Mouse (Mus musculus): ENCODE measurements around the gene Tmcc1. TPM values are rescaled to one million over a fixed set of nuclear protein-coding genes. Genes with fewer than 3 reads are reported as not detected.

Gene Tmcc1
- polyA plus RNA-seq, 1 experiment from 2014 or later: 14.1 TPM

DNA sequence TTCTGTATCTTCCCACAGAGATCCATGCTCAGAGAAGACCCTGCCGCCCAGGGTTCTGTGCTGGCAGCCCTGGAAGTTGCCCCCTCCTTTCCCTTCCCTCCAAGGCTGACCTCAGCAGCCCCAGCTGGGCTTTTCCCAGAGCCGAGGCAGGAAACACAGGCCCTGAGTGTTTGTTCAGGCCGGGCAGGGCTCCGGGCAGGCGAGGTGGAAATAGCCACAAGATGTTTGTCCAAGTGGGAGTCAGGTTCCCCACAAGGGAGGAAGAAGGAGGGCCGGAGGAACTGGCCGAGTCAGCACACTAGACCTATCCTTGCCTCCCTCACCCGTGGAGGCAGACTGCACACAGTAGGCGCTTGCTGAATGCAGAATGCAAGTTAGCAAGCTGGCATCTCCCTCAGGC lies 186.6 kb downstream of the Tmcc1 start:
- peak overlapping the region; percentile 83 for H3K27ac ChIP-seq (ENCODE audit: low read depth, low read length)
- peak; percentile 5; the same call in 1 of the 2 replicates for ATAC-seq (ENCODE audit: low FRiP score, low TSS enrichment)
- no peaks in the 10 kb centered on the region for H3K27me3 ChIP-seq (ENCODE audit: control insufficient read depth, insufficient read depth, low read length)
- no peaks in the 10 kb centered on the region for H3K36me3 ChIP-seq (ENCODE audit: control insufficient read depth, insufficient read depth, low read length)
- no peaks in the 10 kb centered on the region for H3K9me3 ChIP-seq (ENCODE audit: control insufficient read depth, low read length)
- peaks cover 23% of the 10 kb centered on the region for H3K4me1 ChIP-seq (ENCODE audit: control insufficient read depth, insufficient read depth, low read length)
- 16% methylated on average over 9 of the region's 9 CpGs for WGBS
- no peak overlapping the region for H3K4me2 ChIP-seq (replicated peaks; ENCODE audit: low read depth, low read length)
- H3K4me3 ChIP-seq (ENCODE audit: low read length): no peak overlapping the region
- peak overlapping the region; percentile 23; the same call in 1 of the 2 replicates for H3K9ac ChIP-seq (ENCODE audit: low read depth, low read length)

- H3K27me3 ChIP-seq (ENCODE audit: control insufficient read depth, insufficient read depth, low read length): no peaks in the 10 kb centered on the region
- no peaks in the 10 kb centered on the region for H3K36me3 ChIP-seq (ENCODE audit: control insufficient read depth, insufficient read depth, low read length)
- H3K9me3 ChIP-seq (ENCODE audit: control insufficient read depth, low read length): no peaks in the 10 kb centered on the region
- H3K4me3 ChIP-seq (ENCODE audit: low read length): no peak overlapping the region
- H3K4me1 ChIP-seq (ENCODE audit: control insufficient read depth, insufficient read depth, low read length): peaks cover 23% of the 10 kb centered on the region
- ATAC-seq (ENCODE audit: low FRiP score, low TSS enrichment): no peak
- H3K27ac ChIP-seq (ENCODE audit: low read depth, low read length): peak overlapping the region; percentile 83
- H3K9ac ChIP-seq (ENCODE audit: low read depth, low read length): no peak overlapping the region
- H3K4me2 ChIP-seq (replicated peaks; ENCODE audit: low read depth, low read length): peak overlapping the region; percentile 17; the same call in 1 of the 2 replicates
- WGBS: 61% methylated on average over 4 of the region's 4 CpGs
Observed at GRCm38 (mm10) chr6:116005959-116006288, 187.4 kb downstream of the Tmcc1 start.

GRCm38 (mm10) chr6:116005275-116005958 lies 187.9 kb downstream of the Tmcc1 start:
- H3K9ac ChIP-seq (ENCODE audit: low read depth, low read length): no peak overlapping the region
- no peak overlapping the region for H3K4me2 ChIP-seq (replicated peaks; ENCODE audit: low read depth, low read length)
- H3K36me3 ChIP-seq (ENCODE audit: control insufficient read depth, insufficient read depth, low read length): no peaks in the 10 kb centered on the region
- 62% methylated on average over 17 of the region's 17 CpGs for WGBS
- H3K4me1 ChIP-seq (ENCODE audit: control insufficient read depth, insufficient read depth, low read length): peaks cover 23% of the 10 kb centered on the region
- H3K27me3 ChIP-seq (ENCODE audit: control insufficient read depth, insufficient read depth, low read length): no peaks in the 10 kb centered on the region
- H3K9me3 ChIP-seq (ENCODE audit: control insufficient read depth, low read length): no peaks in the 10 kb centered on the region
- ATAC-seq (ENCODE audit: low FRiP score, low TSS enrichment): no peak
- no peak overlapping the region for H3K4me3 ChIP-seq (ENCODE audit: low read length)
- H3K27ac ChIP-seq (ENCODE audit: low read depth, low read length): peak overlapping the region; percentile 83; the same call in 1 of the 2 replicates

- H3K36me3 ChIP-seq (ENCODE audit: control insufficient read depth, insufficient read depth, low read length): no peaks in the 10 kb centered on the region
- H3K27me3 ChIP-seq (ENCODE audit: control insufficient read depth, insufficient read depth, low read length): no peaks in the 10 kb centered on the region
- peaks cover 23% of the 10 kb centered on the region for H3K4me1 ChIP-seq (ENCODE audit: control insufficient read depth, insufficient read depth, low read length)
- no peak for ATAC-seq (ENCODE audit: low FRiP score, low TSS enrichment)
- H3K27ac ChIP-seq (ENCODE audit: low read depth, low read length): peak overlapping the region; percentile 83; the same call in 1 of the 2 replicates
- H3K9ac ChIP-seq (ENCODE audit: low read depth, low read length): no peak overlapping the region
- no peaks in the 10 kb centered on the region for H3K9me3 ChIP-seq (ENCODE audit: control insufficient read depth, low read length)
- WGBS: 86% methylated on average over 6 of the region's 6 CpGs
- no peak overlapping the region for H3K4me2 ChIP-seq (replicated peaks; ENCODE audit: low read depth, low read length)
- no peak overlapping the region for H3K4me3 ChIP-seq (ENCODE audit: low read length)
Observed at GRCm38 (mm10) chr6:116004716-116005115, 188.6 kb downstream of the Tmcc1 start.

- Histone ChIP-seq H3K27me3 (ENCODE audit: control insufficient read depth, insufficient read depth, low read length) (no peaks in the 10 kb centered on the region), H3K4me1 (ENCODE audit: control insufficient read depth, insufficient read depth, low read length) (peaks cover 25% of the 10 kb centered on the region), H3K27ac (ENCODE audit: low read depth, low read length) (peak overlapping the region; percentile 52; the same call in 1 of the 2 replicates), H3K9ac (ENCODE audit: low read depth, low read length) (peak overlapping the region; percentile 18; the same call in 1 of the 2 replicates), H3K4me3 (ENCODE audit: low read length) (no peak overlapping the region), H3K36me3 (ENCODE audit: control insufficient read depth, insufficient read depth, low read length) (no peaks in the 10 kb centered on the region), H3K4me2 (replicated peaks; ENCODE audit: low read depth, low read length) (no peak overlapping the region), H3K9me3 (ENCODE audit: control insufficient read depth, low read length) (no peaks in the 10 kb centered on the region)
- WGBS: 21% methylated on average over 7 of the region's 7 CpGs
- ATAC-seq (ENCODE audit: low FRiP score, low TSS enrichment): no peak
Observed at GRCm38 (mm10) chr6:116004069-116004468, 189.2 kb downstream of the Tmcc1 start.

DNA sequence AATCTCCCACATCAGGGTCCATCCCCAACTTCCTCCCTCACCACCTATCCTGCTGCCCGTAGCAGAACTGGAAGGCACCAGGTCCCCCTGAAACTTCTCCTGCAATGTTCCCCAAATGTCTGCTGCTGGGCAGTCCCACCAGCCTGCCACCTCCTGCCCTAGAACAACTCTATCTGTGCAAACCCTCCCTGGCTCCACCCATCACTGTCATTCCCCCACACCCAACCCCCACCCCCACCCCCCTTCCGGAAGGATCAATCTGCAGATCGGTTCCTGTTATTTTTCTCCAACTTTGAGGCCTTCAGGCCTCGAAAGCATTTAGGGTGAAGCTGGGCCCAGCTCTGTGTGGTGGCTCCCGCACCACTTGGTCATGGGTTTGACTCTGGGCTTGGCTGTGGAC lies 189.8 kb downstream of the Tmcc1 start:
- H3K36me3 ChIP-seq (ENCODE audit: control insufficient read depth, insufficient read depth, low read length): no peaks in the 10 kb centered on the region
- no peak overlapping the region for H3K9ac ChIP-seq (ENCODE audit: low read depth, low read length)
- H3K27ac ChIP-seq (ENCODE audit: low read depth, low read length): peak overlapping the region; percentile 52; the same call in 1 of the 2 replicates
- no peaks in the 10 kb centered on the region for H3K9me3 ChIP-seq (ENCODE audit: control insufficient read depth, low read length)
- 75% methylated on average over 5 of the region's 5 CpGs for WGBS
- no peak overlapping the region for H3K4me2 ChIP-seq (replicated peaks; ENCODE audit: low read depth, low read length)
- H3K27me3 ChIP-seq (ENCODE audit: control insufficient read depth, insufficient read depth, low read length): no peaks in the 10 kb centered on the region
- H3K4me3 ChIP-seq (ENCODE audit: low read length): no peak overlapping the region
- no peak for ATAC-seq (ENCODE audit: low FRiP score, low TSS enrichment)
- H3K4me1 ChIP-seq (ENCODE audit: control insufficient read depth, insufficient read depth, low read length): peaks cover 30% of the 10 kb centered on the region

GRCm38 (mm10) chr6:116002311-116003104 lies 190.8 kb downstream of the Tmcc1 start:
- Histone ChIP-seq H3K27ac (ENCODE audit: low read depth, low read length) (peak overlapping the region; percentile 13; the same call in 1 of the 2 replicates), H3K27me3 (ENCODE audit: control insufficient read depth, insufficient read depth, low read length) (no peaks in the 10 kb centered on the region), H3K4me1 (ENCODE audit: control insufficient read depth, insufficient read depth, low read length) (peaks cover 40% of the 10 kb centered on the region), H3K9ac (ENCODE audit: low read depth, low read length) (no peak overlapping the region), H3K36me3 (ENCODE audit: control insufficient read depth, insufficient read depth, low read length) (no peaks in the 10 kb centered on the region), H3K4me2 (replicated peaks; ENCODE audit: low read depth, low read length) (no peak overlapping the region), H3K9me3 (ENCODE audit: control insufficient read depth, low read length) (no peaks in the 10 kb centered on the region), H3K4me3 (ENCODE audit: low read length) (no peak overlapping the region)
- 72% methylated on average over 12 of the region's 12 CpGs for WGBS
- ATAC-seq (ENCODE audit: low FRiP score, low TSS enrichment): no peak

DNA sequence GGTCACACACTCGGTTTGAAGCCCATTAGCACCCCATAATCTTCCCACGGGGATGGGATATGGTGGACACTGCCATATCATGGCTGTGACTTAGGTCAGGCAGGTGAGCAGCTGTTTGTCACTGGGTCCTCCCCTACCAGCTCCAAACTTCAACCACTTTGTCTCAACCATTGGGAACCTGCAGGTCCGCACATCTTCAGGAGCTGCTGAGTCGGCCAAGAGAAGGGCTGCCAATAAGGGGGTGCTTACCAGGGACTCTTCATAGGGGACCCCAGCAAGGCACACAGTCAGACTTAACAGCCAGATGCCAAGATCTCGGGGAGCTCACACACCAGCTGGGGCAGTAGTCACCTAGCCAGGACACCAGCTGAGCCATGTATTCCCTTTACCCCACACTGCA lies 192.4 kb downstream of the Tmcc1 start:
- WGBS: 89% methylated on average over 5 of the region's 5 CpGs
- peaks cover 37% of the 10 kb centered on the region for H3K4me1 ChIP-seq (ENCODE audit: control insufficient read depth, insufficient read depth, low read length)
- no peaks in the 10 kb centered on the region for H3K36me3 ChIP-seq (ENCODE audit: control insufficient read depth, insufficient read depth, low read length)
- H3K4me3 ChIP-seq (ENCODE audit: low read length): no peak overlapping the region
- no peaks in the 10 kb centered on the region for H3K27me3 ChIP-seq (ENCODE audit: control insufficient read depth, insufficient read depth, low read length)
- no peak overlapping the region for H3K9ac ChIP-seq (ENCODE audit: low read depth, low read length)
- no peak overlapping the region for H3K27ac ChIP-seq (ENCODE audit: low read depth, low read length)
- ATAC-seq (ENCODE audit: low FRiP score, low TSS enrichment): no peak
- no peaks in the 10 kb centered on the region for H3K9me3 ChIP-seq (ENCODE audit: control insufficient read depth, low read length)
- no peak overlapping the region for H3K4me2 ChIP-seq (replicated peaks; ENCODE audit: low read depth, low read length)

- no peak for ATAC-seq (ENCODE audit: low FRiP score, low TSS enrichment)
- H3K4me1 ChIP-seq (ENCODE audit: control insufficient read depth, insufficient read depth, low read length): peaks cover 32% of the 10 kb centered on the region
- no peaks in the 10 kb centered on the region for H3K36me3 ChIP-seq (ENCODE audit: control insufficient read depth, insufficient read depth, low read length)
- no peak overlapping the region for H3K4me2 ChIP-seq (replicated peaks; ENCODE audit: low read depth, low read length)
- H3K27me3 ChIP-seq (ENCODE audit: control insufficient read depth, insufficient read depth, low read length): peaks cover under 1% of the 10 kb centered on the region; the same call in 1 of the 2 replicates
- no peak overlapping the region for H3K9ac ChIP-seq (ENCODE audit: low read depth, low read length)
- no peak overlapping the region for H3K27ac ChIP-seq (ENCODE audit: low read depth, low read length)
- WGBS: 74% methylated on average over 2 of the region's 2 CpGs
- H3K4me3 ChIP-seq (ENCODE audit: low read length): no peak overlapping the region
- H3K9me3 ChIP-seq (ENCODE audit: control insufficient read depth, low read length): no peaks in the 10 kb centered on the region
Observed at GRCm38 (mm10) chr6:115999227-115999626, 194.1 kb downstream of the Tmcc1 start.
